Mouse (Mus musculus): Measurements from ENCODE around the gene Kmt2c.

DNA sequence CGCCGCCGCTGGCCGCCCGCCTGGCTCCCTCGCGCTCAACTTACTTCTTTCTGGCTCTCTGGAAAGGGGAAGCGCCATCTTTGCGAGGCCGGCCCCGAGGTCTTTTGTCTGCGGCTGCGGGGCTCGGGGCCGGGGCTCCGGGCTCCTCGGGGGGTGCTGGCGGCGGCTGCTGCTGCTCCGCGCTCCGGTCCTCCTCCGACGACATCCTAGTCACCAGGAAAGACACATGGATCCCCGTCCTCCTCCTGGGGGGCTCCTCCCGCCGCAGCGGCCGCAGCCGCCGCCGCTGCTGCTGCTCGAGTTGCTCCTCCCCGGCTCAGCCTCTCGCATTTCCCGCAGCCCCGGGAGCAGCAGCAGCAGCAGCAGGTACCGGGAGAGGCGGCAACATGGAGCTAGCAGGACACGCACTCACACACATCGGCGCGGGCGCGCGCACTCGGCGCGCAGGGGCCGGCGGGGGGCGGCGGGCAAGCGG, at the start of gene Kmt2c:
- TF ChIP-seq CHD2 (IDR thresholded peaks at IDR 0.05; ENCODE audit: low read depth, low read length): no peak
- no peak for TF ChIP-seq HCFC1 (IDR thresholded peaks at IDR 0.05; ENCODE audit: borderline replicate concordance, insufficient read depth, low read length)
- no peak for TF ChIP-seq ZC3H11A (IDR thresholded peaks at IDR 0.05; ENCODE audit: borderline replicate concordance, low read depth, low read length)

All from ES-E14 (cell line).